13 mouse cellular contexts compared by ENCODE assay signal in genomic region chr7:114350968-114351367, GRCm38 (mm10).
"Had no signal": no experiment of that assay in that cellular context is flagged by ENCODE, and none has a peak within 500 bp of the region (broad histone marks: within the 10 kb centered on the region; RNA-seq: fewer than 3 reads in every experiment).

No protein-coding gene starts in this region.

- H3K4me3 ChIP-seq: left cerebral cortex, adult 2 months; limb, embryonic 15.5 days; liver, embryonic 12.5 days; lung, embryonic 15.5 days; midbrain, embryonic 13.5 days had no signal

- H3K36me3 ChIP-seq: limb, embryonic 15.5 days; liver, embryonic 12.5 days; lung, embryonic 15.5 days; midbrain, embryonic 13.5 days had no signal

- H3K4me1 ChIP-seq: limb, embryonic 15.5 days; liver, embryonic 12.5 days; lung, embryonic 15.5 days; midbrain, embryonic 13.5 days had no signal

- DNase-seq: kidney, adult 11 months; kidney, adult 9 months; kidney, postnatal 36 days; lung, postnatal 14 days; spleen, adult 18-20 months; thymus, adult 2 months; thymus, postnatal 36 days had no signal

- H3K27ac ChIP-seq: kidney, postnatal 0 days; left cerebral cortex, adult 2 months; limb, embryonic 15.5 days; liver, embryonic 12.5 days; lung, embryonic 15.5 days; midbrain, embryonic 13.5 days had no signal

- H3K27me3 ChIP-seq: limb, embryonic 15.5 days; liver, embryonic 12.5 days; lung, embryonic 15.5 days; midbrain, embryonic 13.5 days had no signal

- H3K9me3 ChIP-seq: limb, embryonic 15.5 days; liver, embryonic 12.5 days; lung, embryonic 15.5 days; midbrain, embryonic 13.5 days had no signal
